8 mouse cellular contexts compared by ENCODE assay signal in genomic region chr2:96707772-96708350, GRCm38 (mm10).
A peak's percentile ranks its signal among the peaks of the same experiment; 100 is the strongest.
DNase-seq lines count a peak whose midpoint lies in the region; ATAC-seq and TF ChIP-seq lines count a peak whose summit lies in the region.
"Had no signal": no experiment of that assay in that cellular context is flagged by ENCODE, and none has a peak within 500 bp of the region (broad histone marks: within the 10 kb centered on the region; RNA-seq: fewer than 3 reads in every experiment).

No protein-coding gene starts in this region.

- no peaks in the 10 kb centered on the region for H3K36me3 ChIP-seq in C2C12 (ENCODE audit: control insufficient read depth, insufficient read depth)
- H3K36me3 ChIP-seq: liver, embryonic 15.5 days had no signal

- peak; percentile 13 for TF ChIP-seq CTCF in C2C12 (IDR thresholded peaks at IDR 0.05; ENCODE audit: control insufficient read depth, insufficient read depth, insufficient read length)

- H3K4me3 ChIP-seq in C2C12 (ENCODE audit: insufficient read depth, poor library complexity, severe bottlenecking) = no peak overlapping the region
- H3K4me3 ChIP-seq: liver, embryonic 15.5 days had no signal

- ATAC-seq in granulocyte monocyte progenitor cell, adult 5-6 weeks (replicated peaks; ENCODE audit: poor library complexity, severe bottlenecking) = no peak
- no peak for ATAC-seq in erythroid progenitor cell, adult 5-6 weeks (replicated peaks; ENCODE audit: low FRiP score, poor library complexity, severe bottlenecking)

- H3K27me3 ChIP-seq in C2C12 (ENCODE audit: control insufficient read depth, insufficient read depth, insufficient read length) = no peaks in the 10 kb centered on the region
- H3K27me3 ChIP-seq: liver, embryonic 15.5 days had no signal

- H3K79me3 ChIP-seq in C2C12 (ENCODE audit: low read depth) = no peaks in the 10 kb centered on the region

- no peaks in the 10 kb centered on the region for H3K79me2 ChIP-seq in C2C12 (ENCODE audit: control insufficient read depth, insufficient read depth)

- H3ac ChIP-seq in C2C12 (ENCODE audit: control insufficient read depth, insufficient read length, low read depth) = no peak overlapping the region

- DNase-seq in layer of hippocampus, adult 11-12 months (ENCODE audit: low spot score) = peak; percentile 17
- no peak for DNase-seq in layer of hippocampus, postnatal 14 days (ENCODE audit: low spot score in 2 of 2)
- DNase-seq in 3T3-L1 (ENCODE audit: low read depth, low spot score) = peak; percentile 83
- DNase-seq in cerebellum, postnatal 14 days = peak; percentile 56 to 69

TF ChIP-seq in C2C12, 6 proteins besides CTCF, POLR2A, EP300 and RAD21:
- TF ChIP-seq MAX (IDR thresholded peaks at IDR 0.05) (no peak), FOSL1 (IDR thresholded peaks at IDR 0.05; ENCODE audit: insufficient read depth, low read length, poor library complexity, severe bottlenecking) (no peak), MYOG (IDR thresholded peaks at IDR 0.05; ENCODE audit: control insufficient read depth, extremely low read depth, insufficient read length) (no peak), CEBPB (IDR thresholded peaks at IDR 0.05; ENCODE audit: low read depth) (peak; percentile 75), USF1 (IDR thresholded peaks at IDR 0.05; ENCODE audit: low read depth) (no peak)
TF ChIP-seq in C2C12: peak in this region for 1.

Comparison
In these comparisons a context has a peak if more than half of its experiments do, and no peak if none do; other contexts are left out.
1. DNase-seq: peak in layer of hippocampus, adult 11-12 months (single experiment), 3T3-L1 (single experiment) and cerebellum, postnatal 14 days (2 of 2); none in layer of hippocampus, postnatal 14 days (0 of 2).